Mouse (Mus musculus) neural tube, embryonic 15.5 days (tissue): Measurements from ENCODE around the gene Boc. TPM values are rescaled to one million over a fixed set of nuclear protein-coding genes. Genes with fewer than 3 reads are reported as not detected.

ENCODE experiments used
- ATAC-seq: fragments of 200-750 bp; cut with Nextera tagmentation; 2 replicates; pipeline ENCODE4 v1.8.0; 2017; ENCODE audit warnings: mild to moderate bottlenecking, moderate TSS enrichment, moderate library complexity; ENCODE audit not compliant: low FRiP score
- H3K27ac ChIP-seq: fragments of 300-500 bp; sonication (generic); replicated peaks from 2 replicates; pipeline ENCODE4 v1.5.1; 2015; ENCODE audit warnings: mild to moderate bottlenecking, inconsistent platforms
- H3K27me3 ChIP-seq: fragments of 300-500 bp; sonication (generic); replicated peaks from 2 replicates; pipeline ENCODE4 v1.6.1; 2015; ENCODE audit warnings: inconsistent platforms
- H3K36me3 ChIP-seq: fragments of 300-500 bp; sonication (generic); 2 replicates; pipeline ENCODE4 v1.6.1; 2015; ENCODE audit warnings: inconsistent platforms
- H3K4me1 ChIP-seq: fragments of 300-500 bp; sonication (generic); 2 replicates; pipeline ENCODE4 v1.6.1; 2015; ENCODE audit warnings: inconsistent platforms
- H3K4me2 ChIP-seq: fragments of 300-500 bp; sonication (generic); 2 replicates; pipeline ENCODE4 v1.6.1; 2015; ENCODE audit warnings: inconsistent platforms, mild to moderate bottlenecking, moderate library complexity
- H3K4me3 ChIP-seq: fragments of 300-500 bp; sonication (generic); replicated peaks from 2 replicates; pipeline ENCODE4 v1.5.1; 2015; ENCODE audit warnings: mild to moderate bottlenecking, inconsistent platforms
- H3K9ac ChIP-seq: fragments of 300-500 bp; sonication (generic); replicated peaks from 2 replicates; pipeline ENCODE4 v1.6.1; 2015; ENCODE audit warnings: mild to moderate bottlenecking, inconsistent platforms
- H3K9me3 ChIP-seq: fragments of 300-500 bp; sonication (generic); replicated peaks from 2 replicates; pipeline ENCODE4 v1.6.1; 2016; ENCODE audit warnings: inconsistent platforms
- WGBS: fragments of 180-500 bp; shearing (Covaris S2); methylation state at CpG from one replicate; pipeline ENCODE4 v1.1.7; 2015; ENCODE audit warnings: mixed read lengths; 5-methylcytosine and 5-hydroxymethylcytosine counted together
- polyA plus RNA-seq: library from polyadenylated mRNA; unstranded; fragments of >200 nt; fragmentation: Nextera tagmentation; extraction: Ambion mirVana; gene quantifications from 2 replicates; pipeline ENCODE4 v1.2.1, GENCODE M21; 2015

The Boc gene
- polyA plus RNA-seq, result 6.9 and 8.1 TPM in 2 replicates

GRCm38 (mm10) chr16:44558471-44559329 lies at the start of gene Boc:
TSS of gene Boc (minus strand) at chr16:44558897.
- H3K4me2 ChIP-seq, result peak within 1 kb of the TSS; percentile 97
- ATAC-seq, result peak; percentile 69
- WGBS, result under 1% methylated on average over 45 of the region's 46 CpGs

DNA sequence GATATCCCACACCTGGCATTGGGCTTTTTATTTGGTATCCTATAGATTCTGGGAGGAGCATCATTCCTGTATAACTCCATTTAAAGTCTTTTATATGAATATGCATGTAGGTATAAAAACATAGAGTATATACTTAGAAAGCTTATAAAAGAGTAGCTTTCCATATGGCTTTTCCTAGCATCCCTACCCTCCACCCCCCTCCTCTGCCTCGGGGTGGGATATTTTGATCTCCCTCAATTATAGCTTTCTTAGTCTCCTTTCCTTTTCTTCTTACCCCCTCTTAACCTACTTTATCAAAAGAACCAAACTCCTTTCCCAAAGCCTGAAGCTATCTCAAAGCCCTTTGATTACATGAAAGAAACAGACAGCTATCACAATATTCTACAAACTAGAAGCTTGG lies 47.9 kb upstream of the Boc start:
- Histone ChIP-seq H3K36me3 (no peaks in the 10 kb centered on the region), H3K9ac (no peak overlapping the region), H3K9me3 (no peaks in the 10 kb centered on the region), H3K4me2 (no peak overlapping the region), H3K4me1 (peaks cover 4% of the 10 kb centered on the region; the same call in 1 of the 2 replicates), H3K27me3 (no peaks in the 10 kb centered on the region), H3K4me3 (no peak overlapping the region), H3K27ac (no peak overlapping the region)
- no peak for ATAC-seq
- 94% methylated on average over 1 of the region's 1 CpGs for WGBS

More at GRCm38 (mm10) chr16:44558471-44559329, at the start of gene Boc:
- no peaks in the 10 kb centered on the region for H3K9me3 ChIP-seq
- no peaks in the 10 kb centered on the region for H3K27me3 ChIP-seq
- no peaks in the 10 kb centered on the region for H3K36me3 ChIP-seq
- peak within 1 kb of the TSS; percentile 79 for H3K9ac ChIP-seq
- peak within 1 kb of the TSS; percentile 81 for H3K27ac ChIP-seq
- H3K4me3 ChIP-seq, result peak within 1 kb of the TSS; percentile 66
- peaks cover 28% of the 10 kb centered on the region for H3K4me1 ChIP-seq

- WGBS, result 77% methylated on average over 9 of the region's 9 CpGs
- H3K4me3 ChIP-seq, result no peak overlapping the region
- H3K4me1 ChIP-seq, result peaks cover 7% of the 10 kb centered on the region
Observed at GRCm38 (mm10) chr16:44604021-44604616, 45.4 kb upstream of the Boc start.

GRCm38 (mm10) chr16:44601999-44602794 lies 43.5 kb upstream of the Boc start:
- Histone ChIP-seq H3K36me3 (no peaks in the 10 kb centered on the region), H3K9me3 (no peaks in the 10 kb centered on the region), H3K27me3 (no peaks in the 10 kb centered on the region), H3K4me2 (no peak overlapping the region), H3K4me3 (no peak overlapping the region), H3K27ac (no peak overlapping the region), H3K4me1 (peaks cover 7% of the 10 kb centered on the region), H3K9ac (no peak overlapping the region)
- 29% methylated on average over 8 of the region's 8 CpGs for WGBS
- no peak for ATAC-seq

More at GRCm38 (mm10) chr16:44604021-44604616, 45.4 kb upstream of the Boc start:
- Histone ChIP-seq H3K36me3 (no peaks in the 10 kb centered on the region), H3K9me3 (no peaks in the 10 kb centered on the region), H3K4me2 (no peak overlapping the region), H3K27me3 (no peaks in the 10 kb centered on the region), H3K9ac (no peak overlapping the region), H3K27ac (no peak overlapping the region)
- ATAC-seq, result no peak

GRCm38 (mm10) chr16:44601182-44601581 lies 42.5 kb upstream of the Boc start:
- Histone ChIP-seq H3K4me1 (peaks cover 7% of the 10 kb centered on the region), H3K27ac (no peak overlapping the region)
- 14% methylated on average over 2 of the region's 2 CpGs for WGBS

GRCm38 (mm10) chr16:44597106-44597806 lies 38.6 kb upstream of the Boc start:
- Histone ChIP-seq H3K36me3 (no peaks in the 10 kb centered on the region), H3K9ac (no peak overlapping the region), H3K4me1 (peaks cover 5% of the 10 kb centered on the region), H3K4me2 (no peak overlapping the region), H3K9me3 (no peaks in the 10 kb centered on the region), H3K27me3 (no peaks in the 10 kb centered on the region), H3K4me3 (no peak overlapping the region), H3K27ac (no peak overlapping the region)
- WGBS, result 87% methylated on average over 2 of the region's 2 CpGs
- no peak for ATAC-seq

More at GRCm38 (mm10) chr16:44601182-44601581, 42.5 kb upstream of the Boc start:
- H3K27me3 ChIP-seq, result no peaks in the 10 kb centered on the region
- H3K9ac ChIP-seq, result no peak overlapping the region
- no peak overlapping the region for H3K4me2 ChIP-seq
- H3K36me3 ChIP-seq, result no peaks in the 10 kb centered on the region
- H3K9me3 ChIP-seq, result no peaks in the 10 kb centered on the region
- ATAC-seq, result no peak
- no peak overlapping the region for H3K4me3 ChIP-seq

DNA sequence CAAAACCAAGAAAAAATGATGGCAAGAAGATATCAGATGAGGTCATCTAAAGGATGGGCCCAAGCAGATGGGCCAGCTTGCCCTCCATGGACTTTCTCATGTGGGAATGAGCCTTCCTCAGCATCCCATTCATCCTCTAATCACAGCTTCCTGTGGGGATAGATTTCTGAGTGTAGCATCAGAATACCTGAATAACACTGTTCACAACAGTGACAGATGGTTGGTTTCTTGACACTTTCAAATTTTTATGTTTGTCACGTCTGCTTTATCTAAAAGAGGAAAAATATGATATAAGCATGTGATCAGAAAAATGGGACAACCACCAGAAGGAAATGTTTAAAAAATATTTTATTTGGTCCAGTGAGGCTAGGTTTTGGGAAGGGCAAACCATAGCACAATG lies 30.8 kb upstream of the Boc start:
- Histone ChIP-seq H3K27ac (no peak overlapping the region), H3K27me3 (no peaks in the 10 kb centered on the region), H3K4me1 (no peaks in the 10 kb centered on the region), H3K4me2 (no peak overlapping the region), H3K9ac (no peak overlapping the region), H3K36me3 (no peaks in the 10 kb centered on the region), H3K4me3 (no peak overlapping the region), H3K9me3 (no peaks in the 10 kb centered on the region)
- ATAC-seq, result no peak
- WGBS, result 82% methylated on average over 1 of the region's 1 CpGs

DNA sequence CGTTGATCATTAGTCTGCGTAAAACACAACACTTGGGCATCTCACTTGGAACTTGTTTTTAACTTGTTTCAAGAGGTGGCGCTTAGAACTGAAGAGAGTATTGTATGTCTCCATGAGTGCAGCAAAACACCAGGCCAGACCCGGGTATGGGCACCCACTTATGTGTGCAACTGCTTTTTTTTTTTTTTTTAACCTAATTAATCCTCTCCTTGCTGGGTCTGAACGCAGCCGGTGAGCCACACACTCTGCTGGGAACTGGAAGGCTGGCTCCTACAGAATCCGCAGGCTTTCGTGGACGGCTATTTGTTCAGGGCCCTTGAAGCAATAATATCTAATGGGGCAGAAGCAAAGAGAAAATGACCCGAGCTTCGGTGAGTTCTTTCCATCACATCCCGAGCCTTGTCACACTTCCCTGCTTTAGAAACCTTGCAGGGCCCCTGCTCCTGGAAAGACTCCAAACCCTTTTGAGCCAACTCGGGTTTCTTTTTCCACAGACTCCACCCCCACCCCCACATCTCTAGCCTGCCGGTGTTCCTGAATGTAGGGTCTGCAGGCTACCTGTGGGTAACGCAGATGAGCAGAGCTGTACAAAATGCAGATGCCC lies 20.8 kb upstream of the Boc start:
- no peak overlapping the region for H3K27ac ChIP-seq
- whole genome bisulfite sequencing, result 8% methylated on average over 15 of the region's 15 CpGs

DNA sequence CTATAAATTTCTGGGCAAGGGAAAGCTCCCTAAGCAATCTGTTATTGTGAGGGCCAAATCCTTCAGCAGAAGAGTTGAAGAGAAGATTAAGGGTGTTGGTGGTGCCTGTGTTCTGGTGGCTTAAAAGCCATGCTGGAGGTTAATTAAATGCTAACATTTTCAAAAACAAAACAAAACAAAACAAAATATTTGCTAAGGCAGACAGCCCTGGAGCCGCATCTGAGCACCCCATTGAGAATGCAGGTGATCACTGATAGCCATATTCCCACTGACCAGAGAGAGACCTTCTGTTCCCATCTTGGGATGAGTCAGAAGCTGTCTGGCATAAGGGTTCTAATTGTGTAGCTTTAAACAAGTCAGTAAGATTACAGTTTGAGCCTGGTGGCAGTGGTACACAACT lies 19.9 kb upstream of the Boc start:
- H3K27me3 ChIP-seq, result no peaks in the 10 kb centered on the region
- no peak for ATAC-seq
- H3K4me1 ChIP-seq, result peaks cover 7% of the 10 kb centered on the region; the same call in 1 of the 2 replicates
- no peak overlapping the region for H3K4me3 ChIP-seq
- H3K36me3 ChIP-seq, result no peaks in the 10 kb centered on the region
- no peak overlapping the region for H3K4me2 ChIP-seq
- no peak overlapping the region for H3K27ac ChIP-seq
- no peaks in the 10 kb centered on the region for H3K9me3 ChIP-seq
- no peak overlapping the region for H3K9ac ChIP-seq
- WGBS, result 90% methylated on average over 1 of the region's 1 CpGs

More for the DNA sequence above, 20.8 kb upstream of the Boc start:
- Histone ChIP-seq H3K27me3 (no peaks in the 10 kb centered on the region), H3K9ac (no peak overlapping the region), H3K4me2 (peak overlapping the region; percentile 27), H3K4me3 (no peak overlapping the region), H3K36me3 (no peaks in the 10 kb centered on the region), H3K4me1 (peaks cover 7% of the 10 kb centered on the region; the same call in 1 of the 2 replicates), H3K9me3 (no peaks in the 10 kb centered on the region)
- ATAC-seq, result peak; percentile 47; the same call in 1 of the 2 replicates

- H3K4me2 ChIP-seq, result no peak overlapping the region
- ATAC-seq, result no peak
Observed at GRCm38 (mm10) chr16:44568056-44568455, 9.4 kb upstream of the Boc start.

More at GRCm38 (mm10) chr16:44568056-44568455, 9.4 kb upstream of the Boc start:
- Histone ChIP-seq H3K27me3 (no peaks in the 10 kb centered on the region), H3K9me3 (no peaks in the 10 kb centered on the region; the same call in 1 of the 2 replicates), H3K4me1 (peaks cover 11% of the 10 kb centered on the region), H3K27ac (no peak overlapping the region), H3K4me3 (no peak overlapping the region), H3K36me3 (no peaks in the 10 kb centered on the region), H3K9ac (no peak overlapping the region)
